Mouse (Mus musculus) liver, embryonic 14.5 days (tissue): ENCODE results near the gene Eaf1.

Experiments used
- CTCF ChIP-seq: IDR thresholded peaks from 2 replicates; pipeline ENCODE4 v1.5.1; 2016; ENCODE audit warnings: antibody characterized with exemption, low read depth, control low read depth
- EP300 ChIP-seq: IDR thresholded peaks from 2 replicates; pipeline ENCODE4 v1.6.1; 2016; ENCODE audit warnings: antibody characterized with exemption, low read depth

DNA sequence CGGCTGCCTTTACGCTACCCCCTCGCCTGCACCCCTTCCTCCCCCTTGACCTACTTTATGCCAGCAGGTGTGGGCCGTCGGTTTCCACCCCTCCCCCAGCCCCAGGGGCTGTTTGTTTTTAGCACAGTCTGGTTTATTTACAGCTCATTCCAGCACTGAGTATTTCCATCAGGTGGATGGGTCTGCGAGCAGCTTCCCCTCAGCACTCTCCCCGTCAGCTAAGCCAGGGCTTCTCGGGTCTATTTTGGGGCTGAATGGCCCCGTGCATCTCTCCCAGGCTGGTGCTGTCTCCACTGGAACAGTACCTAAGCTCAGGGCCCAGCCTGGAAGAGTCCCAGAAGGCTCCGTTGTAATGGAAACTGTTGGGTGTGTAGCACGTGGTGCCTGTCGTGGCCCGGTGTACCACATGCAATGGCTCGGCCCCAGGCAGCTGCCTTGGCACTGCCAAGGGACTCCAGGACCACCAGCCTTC is 61.8 kb downstream of the Eaf1 start:
- TF ChIP-seq EP300 (no peak), CTCF (no peak)
